Mouse (Mus musculus) forebrain, embryonic 16.5 days (tissue): ENCODE results near the gene Wdr81. TPM values are rescaled to one million over a fixed set of nuclear protein-coding genes. Genes with fewer than 3 reads are reported as not detected.

ENCODE experiments used
- ATAC-seq: fragments of 200-750 bp; cut with Nextera tagmentation; 2 replicates; pipeline ENCODE4 v1.8.0; 2017; ENCODE audit warnings: mild to moderate bottlenecking, moderate library complexity
- H3K27ac ChIP-seq: fragments of 300-500 bp; sonication (generic); 2 replicates; pipeline ENCODE4 v1.5.1; 2014; ENCODE audit warnings: low read length, control low read depth
- H3K27me3 ChIP-seq: fragments of 300-500 bp; sonication (generic); replicated peaks from 2 replicates; pipeline ENCODE4 v1.6.1; 2014; ENCODE audit warnings: low read length; ENCODE audit not compliant: control insufficient read depth, insufficient read depth
- H3K36me3 ChIP-seq: fragments of 300-500 bp; sonication (generic); 2 replicates; pipeline ENCODE4 v1.6.1; 2014; ENCODE audit not compliant: control insufficient read depth, insufficient read depth
- H3K4me1 ChIP-seq: fragments of 300-500 bp; sonication (generic); replicated peaks from 2 replicates; pipeline ENCODE4 v1.6.1; 2014; ENCODE audit warnings: low read length; ENCODE audit not compliant: control insufficient read depth, insufficient read depth
- H3K4me2 ChIP-seq: fragments of 300-500 bp; sonication (generic); 2 replicates; pipeline ENCODE4 v1.6.1; 2014; ENCODE audit warnings: mild to moderate bottlenecking, low read length, control low read depth
- H3K4me3 ChIP-seq: fragments of 300-500 bp; sonication (generic); replicated peaks from 2 replicates; pipeline ENCODE4 v1.5.1; 2014; ENCODE audit warnings: mild to moderate bottlenecking, low read length, control low read depth
- H3K9ac ChIP-seq: fragments of 300-500 bp; sonication (generic); replicated peaks from 2 replicates; pipeline ENCODE4 v1.6.1; 2014; ENCODE audit warnings: low read depth, low read length, control low read depth
- H3K9me3 ChIP-seq: fragments of 300-500 bp; sonication (generic); 2 replicates; pipeline ENCODE4 v1.6.1; 2016; ENCODE audit warnings: low read length; ENCODE audit not compliant: control insufficient read depth
- WGBS: fragments of 180-500 bp; shearing (Covaris S2); extraction: QIAGEN DNeasy Blood & Tissue Kit; methylation state at CpG from one replicate; pipeline ENCODE4 v1.1.7; 2014; 5-methylcytosine and 5-hydroxymethylcytosine counted together
- polyA plus RNA-seq: library from polyadenylated mRNA; unstranded; fragments of >200 nt; fragmentation: Nextera tagmentation; extraction: Ambion mirVana; gene quantifications from 2 replicates; pipeline ENCODE4 v1.2.1, GENCODE M21; 2015

Wdr81 gene
- polyA plus RNA-seq, 1 experiment from 2014 or later: 10.0 TPM

DNA sequence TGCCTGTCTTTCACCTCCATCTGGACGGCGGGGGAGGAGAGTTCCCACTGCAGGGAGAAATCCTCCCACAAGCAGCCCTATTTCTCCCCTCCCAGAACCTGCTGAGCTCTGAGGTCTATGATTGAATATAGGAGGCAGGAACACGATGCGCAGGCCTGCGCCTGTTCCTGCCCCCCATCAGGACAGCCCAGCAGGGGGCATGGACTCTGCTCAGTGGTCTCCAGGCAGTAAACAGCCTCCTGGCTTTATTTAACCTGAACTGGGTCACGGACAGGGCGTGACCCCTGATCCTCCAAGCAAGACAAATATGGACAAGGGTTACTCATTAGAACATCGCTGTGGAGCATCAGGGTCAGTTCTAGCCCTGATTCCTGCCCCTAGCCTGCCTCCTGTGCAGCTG lies 10.8 kb downstream of the Wdr81 start:
- Histone ChIP-seq H3K4me1 (0 out of 2 replicates have a peak, but pooled peaks cover 4% of the 10 kb centered on the region), H3K4me2 (no peak overlapping the region), H3K36me3 (peaks cover 11% of the 10 kb centered on the region), H3K27ac (no peak overlapping the region), H3K9ac (no peak overlapping the region), H3K4me3 (no peak overlapping the region), H3K27me3 (no peaks in the 10 kb centered on the region), H3K9me3 (no peaks in the 10 kb centered on the region)
- no peak for ATAC-seq
- WGBS: 59% methylated on average over 8 of the region's 8 CpGs

DNA sequence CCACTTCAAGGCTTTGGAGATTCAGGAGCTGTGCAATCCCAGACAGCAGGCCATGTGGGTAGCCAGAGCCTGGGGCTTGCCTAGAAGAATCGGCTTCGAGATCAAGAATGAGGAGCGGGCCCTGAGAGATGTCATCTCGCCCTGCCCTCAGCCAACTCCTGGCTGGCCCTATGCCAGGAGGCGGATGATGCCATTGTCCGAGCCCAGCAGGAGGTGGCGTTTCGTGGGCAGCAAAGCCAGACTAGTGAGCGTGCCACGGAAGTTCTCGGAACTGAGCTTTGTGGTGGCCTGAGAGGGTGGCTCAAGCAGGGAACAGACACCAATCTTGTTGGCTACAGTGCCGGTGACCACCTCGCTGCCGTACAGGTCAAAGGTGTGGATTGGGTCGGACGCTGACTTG lies 12.9 kb downstream of the Wdr81 start:
- H3K9me3 ChIP-seq: no peaks in the 10 kb centered on the region
- H3K4me1 ChIP-seq: 0 out of 2 replicates have a peak, but pooled peaks cover 4% of the 10 kb centered on the region
- H3K36me3 ChIP-seq: 0 out of 2 replicates have a peak, but pooled peaks cover 6% of the 10 kb centered on the region
- no peak for ATAC-seq
- H3K4me3 ChIP-seq: no peak overlapping the region
- no peaks in the 10 kb centered on the region for H3K27me3 ChIP-seq
- H3K27ac ChIP-seq: no peak overlapping the region
- H3K4me2 ChIP-seq: no peak overlapping the region
- 50% methylated on average over 16 of the region's 16 CpGs for WGBS
- H3K9ac ChIP-seq: no peak overlapping the region

DNA sequence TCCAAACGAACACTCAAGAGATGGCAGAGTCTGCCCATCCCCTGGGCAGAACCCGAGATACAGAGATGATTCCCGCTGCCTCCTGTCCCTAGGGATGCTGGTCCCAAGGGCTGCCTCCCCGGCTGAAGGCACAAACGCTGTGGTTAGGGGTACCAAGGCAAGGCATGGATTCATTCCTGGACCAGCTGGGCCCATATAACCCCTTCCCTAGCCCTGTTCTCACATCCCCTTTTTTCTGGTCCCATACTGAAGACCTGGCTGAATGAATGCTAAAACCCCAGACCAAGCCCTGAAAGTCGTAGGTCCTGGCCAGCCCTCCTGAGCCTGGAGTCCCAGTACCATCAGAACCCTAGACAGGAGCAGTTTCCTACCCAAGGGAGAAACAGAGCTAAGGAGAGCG lies 13.5 kb downstream of the Wdr81 start:
- H3K9ac ChIP-seq: no peak overlapping the region
- H3K36me3 ChIP-seq: 0 out of 2 replicates have a peak, but pooled peaks cover 6% of the 10 kb centered on the region
- H3K4me3 ChIP-seq: no peak overlapping the region
- H3K27ac ChIP-seq: no peak overlapping the region
- H3K4me2 ChIP-seq: no peak overlapping the region
- H3K9me3 ChIP-seq: no peaks in the 10 kb centered on the region
- H3K27me3 ChIP-seq: no peaks in the 10 kb centered on the region
- ATAC-seq: no peak
- 0 out of 2 replicates have a peak, but pooled peaks cover 4% of the 10 kb centered on the region for H3K4me1 ChIP-seq
- 89% methylated on average over 7 of the region's 7 CpGs for WGBS

DNA sequence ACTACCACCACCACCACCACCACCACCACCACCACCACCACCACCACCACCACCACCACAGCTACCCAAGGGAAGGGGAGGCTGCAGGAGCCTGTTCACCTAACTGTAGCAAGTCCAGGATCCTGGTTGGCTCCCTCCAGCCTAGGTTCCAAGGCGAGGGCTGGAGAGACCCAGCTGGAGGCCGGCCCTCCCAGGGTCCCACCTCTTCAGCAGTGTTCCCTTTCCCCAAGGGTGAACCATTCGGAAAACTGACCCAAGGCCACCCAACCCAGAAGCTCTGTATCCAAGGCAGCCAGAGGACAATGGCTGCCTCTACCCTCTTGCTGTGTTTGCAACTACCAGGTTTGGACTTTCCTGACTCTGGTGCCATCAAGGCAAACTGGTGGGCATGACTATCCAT lies 14.6 kb downstream of the Wdr81 start:
- Histone ChIP-seq H3K27ac (no peak overlapping the region), H3K36me3 (0 out of 2 replicates have a peak, but pooled peaks cover 6% of the 10 kb centered on the region), H3K4me3 (no peak overlapping the region), H3K4me1 (0 out of 2 replicates have a peak, but pooled peaks cover 4% of the 10 kb centered on the region), H3K9me3 (no peaks in the 10 kb centered on the region), H3K27me3 (no peaks in the 10 kb centered on the region), H3K4me2 (no peak overlapping the region), H3K9ac (no peak overlapping the region)
- WGBS: 97% methylated on average over 3 of the region's 3 CpGs
- ATAC-seq: no peak

DNA sequence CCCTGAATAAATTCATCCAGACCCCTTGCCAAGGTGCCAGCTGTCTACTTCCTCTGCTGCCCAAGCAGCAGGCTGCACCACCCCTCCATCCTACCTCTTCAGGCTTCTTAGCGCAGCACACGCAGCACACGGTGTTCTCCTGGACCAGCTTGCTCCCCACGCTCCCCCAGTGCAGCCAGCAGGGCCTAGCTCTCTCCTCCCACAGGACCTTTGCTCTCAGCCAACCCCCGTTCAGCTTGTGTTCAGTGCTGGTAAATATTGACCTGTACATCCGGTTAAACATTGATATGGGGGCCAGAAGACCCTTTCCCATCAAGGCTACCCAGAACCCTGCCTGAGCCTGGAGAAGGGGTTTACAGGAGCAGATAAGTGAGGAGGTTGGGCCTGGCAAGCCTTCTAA lies 15.2 kb downstream of the Wdr81 start, which contains the start of gene Serpinf2:
TSS of gene Serpinf2 (minus strand) at position 229 of the 400 bp plus-strand sequence.
- Histone ChIP-seq H3K27me3 (no peaks in the 10 kb centered on the region), H3K36me3 (0 out of 2 replicates have a peak, but pooled peaks cover 6% of the 10 kb centered on the region), H3K9me3 (no peaks in the 10 kb centered on the region), H3K4me3 (no peak within 1 kb of the TSS), H3K9ac (no peak within 1 kb of the TSS), H3K27ac (no peak within 1 kb of the TSS), H3K4me1 (0 out of 2 replicates have a peak, but pooled peaks cover 4% of the 10 kb centered on the region), H3K4me2 (no peak within 1 kb of the TSS)
- WGBS: 92% methylated on average over 6 of the region's 6 CpGs
- no peak for ATAC-seq

DNA sequence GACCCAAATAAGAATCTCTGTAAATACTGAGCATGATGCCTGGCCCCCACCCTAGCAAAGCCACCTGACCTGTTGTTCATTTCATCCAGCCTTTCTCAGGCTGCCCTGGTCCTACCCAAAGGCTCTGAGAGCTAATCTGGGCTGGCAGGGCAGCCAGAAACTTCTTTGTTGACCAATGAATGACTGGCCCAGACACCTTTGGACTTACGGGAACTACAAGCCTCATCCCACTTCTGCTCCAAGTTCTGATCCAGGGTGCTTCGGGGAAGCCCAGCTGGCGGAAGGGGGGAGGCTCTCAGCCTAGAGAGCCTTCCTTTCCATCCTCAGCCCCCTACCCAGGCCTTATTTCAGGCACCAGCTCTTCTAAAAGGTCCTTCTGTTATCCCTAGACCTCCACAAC lies 15.7 kb downstream of the Wdr81 start:
- no peaks in the 10 kb centered on the region for H3K27me3 ChIP-seq
- 92% methylated on average over 3 of the region's 3 CpGs for WGBS
- no peak for ATAC-seq

DNA sequence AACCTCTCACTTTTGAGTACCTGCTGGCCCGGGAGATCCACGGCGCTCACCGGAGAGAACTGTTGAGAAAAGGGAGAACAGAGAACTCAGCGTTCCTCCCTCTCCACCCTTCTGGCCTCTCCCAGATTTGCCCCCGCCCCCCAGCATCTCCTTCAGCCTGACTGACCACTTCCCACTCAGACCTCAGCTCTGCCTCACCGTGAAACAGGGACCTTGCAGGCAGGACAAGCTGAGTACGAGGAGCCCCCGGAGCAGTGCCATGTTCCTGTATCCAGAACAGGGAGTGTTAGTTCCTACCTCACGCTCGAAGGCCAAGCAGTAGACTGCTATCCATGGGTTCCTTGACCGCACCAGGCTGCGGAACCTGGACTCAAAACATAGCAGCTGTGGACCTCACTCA lies 16.3 kb downstream of the Wdr81 start:
- H3K27ac ChIP-seq: no peak overlapping the region
- WGBS: 89% methylated on average over 13 of the region's 13 CpGs
- H3K4me3 ChIP-seq: no peak overlapping the region
- peaks cover 3% of the 10 kb centered on the region; the same call in 1 of the 2 replicates for H3K9me3 ChIP-seq
- H3K27me3 ChIP-seq: no peaks in the 10 kb centered on the region
- 0 out of 2 replicates have a peak, but pooled peaks cover 6% of the 10 kb centered on the region for H3K36me3 ChIP-seq
- no peak overlapping the region for H3K4me2 ChIP-seq
- no peak overlapping the region for H3K9ac ChIP-seq
- 0 out of 2 replicates have a peak, but pooled peaks cover 4% of the 10 kb centered on the region for H3K4me1 ChIP-seq
- no peak for ATAC-seq

More for the DNA sequence above, 15.7 kb downstream of the Wdr81 start:
- Histone ChIP-seq H3K9ac (no peak overlapping the region), H3K4me3 (no peak overlapping the region), H3K27ac (no peak overlapping the region), H3K36me3 (0 out of 2 replicates have a peak, but pooled peaks cover 6% of the 10 kb centered on the region), H3K9me3 (peaks cover 3% of the 10 kb centered on the region; the same call in 1 of the 2 replicates), H3K4me1 (0 out of 2 replicates have a peak, but pooled peaks cover 4% of the 10 kb centered on the region), H3K4me2 (no peak overlapping the region)

DNA sequence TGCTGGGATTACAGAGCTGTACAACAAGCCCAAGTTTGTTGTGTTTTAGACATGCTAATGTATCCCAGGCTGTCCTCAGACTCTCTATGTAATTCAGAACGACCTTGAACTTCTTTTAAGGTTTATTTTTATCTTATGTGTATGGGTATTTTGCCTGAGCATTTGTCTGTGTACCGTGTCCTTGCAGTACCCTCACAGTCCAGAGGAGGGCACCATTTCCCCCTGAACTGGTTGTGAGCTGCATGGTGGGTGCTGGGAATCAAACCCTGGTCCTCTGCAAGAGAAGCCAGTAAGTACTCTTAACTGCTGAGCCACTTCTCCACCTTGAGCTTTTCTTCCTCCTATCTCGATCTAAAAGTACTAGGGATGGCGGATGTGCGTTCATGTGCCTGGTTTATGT lies 20.4 kb downstream of the Wdr81 start:
- ATAC-seq: no peak
- H3K4me3 ChIP-seq: no peak overlapping the region
- H3K27ac ChIP-seq: no peak overlapping the region
- H3K9ac ChIP-seq: no peak overlapping the region
- 84% methylated on average over 5 of the region's 5 CpGs for WGBS
- peaks cover 3% of the 10 kb centered on the region; the same call in 1 of the 2 replicates for H3K9me3 ChIP-seq
- no peaks in the 10 kb centered on the region for H3K27me3 ChIP-seq
- peaks cover 15% of the 10 kb centered on the region for H3K4me1 ChIP-seq
- no peaks in the 10 kb centered on the region for H3K36me3 ChIP-seq
- no peak overlapping the region for H3K4me2 ChIP-seq

DNA sequence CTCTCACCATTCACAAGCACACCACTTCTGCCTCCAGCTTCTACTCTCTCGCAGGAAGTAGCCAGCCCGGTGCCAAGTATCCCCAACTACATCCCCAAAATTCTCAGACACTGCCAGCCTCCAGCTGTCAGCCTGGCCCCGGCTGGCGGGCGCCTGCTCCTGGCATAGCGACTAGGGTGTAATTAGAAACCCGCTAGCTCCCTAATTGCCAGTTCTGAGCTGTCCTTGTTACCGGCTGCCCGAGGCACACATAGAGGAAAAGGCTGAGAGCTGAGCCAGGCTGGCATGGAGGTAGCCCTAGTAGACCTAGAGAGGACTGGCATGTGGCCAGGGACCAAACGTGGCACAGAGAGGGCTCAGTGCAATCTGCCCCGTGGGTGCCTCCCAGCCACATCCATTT lies 23.2 kb downstream of the Wdr81 start:
- WGBS: 18% methylated on average over 11 of the region's 11 CpGs
- Histone ChIP-seq H3K36me3 (no peaks in the 10 kb centered on the region), H3K4me2 (peak overlapping the region; percentile 12), H3K4me3 (no peak overlapping the region), H3K27me3 (no peaks in the 10 kb centered on the region), H3K4me1 (peaks cover 15% of the 10 kb centered on the region), H3K27ac (peak overlapping the region; percentile 66; the same call in 1 of the 2 replicates), H3K9me3 (peaks cover 3% of the 10 kb centered on the region; the same call in 1 of the 2 replicates), H3K9ac (no peak overlapping the region)
- ATAC-seq: peak; percentile 97
